Mouse (Mus musculus): ENCODE results near the gene Fundc2. TPM values are rescaled to one million over a fixed set of nuclear protein-coding genes. Genes with fewer than 3 reads are reported as not detected.

Fundc2 gene
- polyA plus RNA-seq (2015; fragmentation: Nextera tagmentation; extraction: Ambion mirVana): 86.8 and 97.5 TPM in 2 replicates

DNA sequence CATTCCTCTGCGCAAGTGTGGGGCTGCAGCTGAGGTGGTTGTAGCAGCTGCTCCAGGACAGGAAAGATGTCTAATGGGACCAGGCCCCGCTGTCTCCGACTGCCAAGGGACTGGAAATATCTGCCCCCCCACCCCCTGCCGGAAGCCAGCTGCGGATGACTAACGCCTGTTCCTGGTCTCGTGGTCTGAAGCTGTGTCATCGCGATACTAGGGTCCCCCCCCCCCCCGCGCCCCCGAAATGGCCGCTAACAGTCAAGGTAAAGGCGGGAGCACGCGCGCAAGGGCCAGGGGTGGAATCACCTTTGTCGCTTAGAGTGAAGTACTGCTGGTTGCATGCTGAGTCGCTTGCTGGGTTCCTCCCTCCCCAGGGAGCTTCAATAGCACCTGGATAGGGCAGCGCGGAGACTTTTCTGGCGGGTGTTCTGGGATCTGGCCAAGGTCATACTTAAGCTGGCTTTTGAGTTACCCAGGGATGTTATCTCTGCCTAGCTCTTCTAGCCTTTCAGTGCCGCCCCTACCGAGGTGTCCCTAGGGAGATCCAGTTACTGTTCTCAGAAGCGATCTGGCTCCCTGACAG, at the start of gene Fundc2, which contains the start of gene F8:
Gene Fundc2 (plus strand): TSS at position 205 of the 577 bp plus-strand sequence.
Gene F8 (minus strand): TSS at position 421 of the 577 bp plus-strand sequence.

GRCm38 (mm10) chrX:75415936-75416785, 34.0 kb downstream of the Fundc2 start, which contains the start of the genes Cmc4, Mtcp1 and Brcc3:
TSS of gene Cmc4 (minus strand) at chrX:75416584.
TSS of gene Mtcp1 (minus strand) at chrX:75416588.
TSS of gene Brcc3 (plus strand) at chrX:75416628.

Other genes with a start within 250 kb of the Fundc2 start
- not detected in 2 replicates for gene Smim9, start 218.6 kb upstream of the Fundc2 start, polyA plus RNA-seq (2015; fragmentation: Nextera tagmentation; extraction: Ambion mirVana)
- 1.1 and 1.5 TPM in 2 replicates for gene F8, start 216 bp downstream of the Fundc2 start, polyA plus RNA-seq (2015; fragmentation: Nextera tagmentation; extraction: Ambion mirVana)
- 9.9 and 13.8 TPM in 2 replicates for gene Cmc4, start 34.2 kb downstream of the Fundc2 start, polyA plus RNA-seq (2015; fragmentation: Nextera tagmentation; extraction: Ambion mirVana)
- gene Mtcp1, start 34.2 kb downstream of the Fundc2 start, polyA plus RNA-seq (2015; fragmentation: Nextera tagmentation; extraction: Ambion mirVana): 3.2 and 3.6 TPM in 2 replicates
- 26.6 and 26.8 TPM in 2 replicates for gene Brcc3, start 34.2 kb downstream of the Fundc2 start, polyA plus RNA-seq (2015; fragmentation: Nextera tagmentation; extraction: Ambion mirVana)
- 116 and 118 TPM in 2 replicates for gene Vbp1, start 131.9 kb downstream of the Fundc2 start, polyA plus RNA-seq (2015; fragmentation: Nextera tagmentation; extraction: Ambion mirVana)
- gene Rab39b, start 195.8 kb downstream of the Fundc2 start, polyA plus RNA-seq (2015; fragmentation: Nextera tagmentation; extraction: Ambion mirVana): 0.35 and 0.44 TPM in 2 replicates

Measured in skeletal muscle tissue, postnatal 0 days (tissue).